Mouse (Mus musculus): ENCODE results near the gene Srsf1.

- TF ChIP-seq GATA1 (IDR thresholded peaks at IDR 0.05; ENCODE audit: low read length) (no peak), TAL1 (IDR thresholded peaks at IDR 0.05; ENCODE audit: low read length) (no peak)
Observed at GRCm38 (mm10) chr11:88036761-88037251, 10.4 kb upstream of the Srsf1 start.

Data from erythroblast, embryonic 14.5 days (primary cell).